Mouse (Mus musculus) cerebellum, adult 2 months (tissue): ENCODE data around the gene Rpa1. TPM values are rescaled to one million over a fixed set of nuclear protein-coding genes. Genes with fewer than 3 reads are reported as not detected.

Experiments
- DNase-seq, 2 experiments: peaks; one replicate each; pipeline ENCODE4 v3.0.0; 2021
- H3K27ac ChIP-seq: fragments of 200-500 bp; 2 replicates; pipeline ENCODE4 v1.5.1; 2012; ENCODE audit warnings: low read length, control low read depth, inconsistent platforms; ENCODE audit not compliant: insufficient read depth
- H3K27me3 ChIP-seq: fragments of 200-500 bp; 2 replicates; pipeline ENCODE4 v1.6.1; 2012; ENCODE audit warnings: inconsistent platforms, mild to moderate bottlenecking, low read length, moderate library complexity; ENCODE audit not compliant: control insufficient read depth, insufficient read depth
- H3K4me1 ChIP-seq: fragments of 200-500 bp; 2 replicates; pipeline ENCODE4 v1.6.1; 2011; ENCODE audit warnings: low read length; ENCODE audit not compliant: control insufficient read depth, insufficient read depth
- H3K4me3 ChIP-seq: fragments of 200-500 bp; replicated peaks from 2 replicates; pipeline ENCODE3; 2011; ENCODE audit warnings: mild to moderate bottlenecking, low read depth, low read length, control low read depth; ENCODE audit not compliant: insufficient read depth
- CTCF ChIP-seq: fragments of 200-500 bp; IDR thresholded peaks from 2 replicates; pipeline ENCODE4 v1.5.1; 2011; ENCODE audit warnings: low read depth, mild to moderate bottlenecking, control low read depth, low read length, moderate library complexity, borderline replicate concordance; ENCODE audit not compliant: insufficient read depth
- POLR2A ChIP-seq: fragments of 200-500 bp; IDR thresholded peaks from 2 replicates; pipeline ENCODE4 v1.6.1; 2011; ENCODE audit warnings: low read length, control low read depth, borderline replicate concordance; ENCODE audit not compliant: insufficient read depth
- WGBS: fragments of 180-500 bp; shearing (Covaris S2); methylation state at CpG from one replicate; pipeline ENCODE4 v1.1.7; 2018; 5-methylcytosine and 5-hydroxymethylcytosine counted together
- polyA plus RNA-seq: library from polyadenylated mRNA; depleted of rRNA; stranded (reverse); fragments of >200 nt; gene quantifications from 2 replicates; pipeline ENCODE4 v1.2.3, GENCODE M21; 2012; rRNA removed

The Rpa1 gene
- polyA plus RNA-seq, 1 experiment = 59.3 TPM

- peaks cover 55% of the 10 kb centered on the region for H3K4me1 ChIP-seq
- H3K27me3 ChIP-seq = no peaks in the 10 kb centered on the region
- WGBS = 87% methylated on average over 5 of the region's 5 CpGs
- DNase-seq = no peak
- H3K4me3 ChIP-seq = no peak overlapping the region
- no peak overlapping the region for H3K27ac ChIP-seq
- TF ChIP-seq CTCF (no peak), POLR2A (no peak)
These were observed 92.8 kb downstream of the Rpa1 start for GRCm38 (mm10) chr11:75255330-75255729.

DNA sequence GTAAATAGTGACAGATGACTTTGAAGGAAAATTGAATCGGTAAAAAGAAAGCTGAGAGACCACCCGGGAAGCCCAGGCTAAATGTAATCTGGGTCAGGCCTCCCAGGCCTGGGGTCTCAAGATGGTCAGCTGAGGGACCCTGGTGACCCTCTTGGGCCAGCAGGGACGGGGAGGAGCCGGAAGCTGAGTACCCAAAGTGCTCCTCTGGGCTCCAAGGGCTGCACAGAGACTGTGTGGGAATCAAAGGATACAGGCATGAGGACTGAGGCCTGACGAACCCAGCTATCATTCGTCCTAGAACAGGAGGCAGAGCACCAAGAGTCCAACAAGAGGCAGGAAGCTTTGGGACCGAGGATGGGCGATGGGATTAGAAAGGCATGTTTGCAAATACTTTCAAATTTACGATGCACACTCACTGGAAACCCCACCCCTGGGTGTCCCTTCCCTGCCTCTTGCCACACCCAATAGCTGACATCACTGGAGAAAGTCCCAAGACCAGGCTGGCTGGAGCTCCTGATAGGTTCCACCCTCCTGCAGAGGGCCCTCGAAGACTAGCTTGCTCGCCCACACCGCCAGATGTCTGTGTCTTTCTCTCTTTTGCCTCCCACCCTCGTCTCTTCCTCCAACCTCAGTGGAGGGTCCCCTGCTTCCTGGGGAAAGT is 93.7 kb downstream of the Rpa1 start:
- no peak overlapping the region for H3K27ac ChIP-seq
- WGBS = 72% methylated on average over 13 of the region's 13 CpGs
- DNase-seq = no peak
- peaks cover 54% of the 10 kb centered on the region for H3K4me1 ChIP-seq
- no peak overlapping the region for H3K4me3 ChIP-seq
- H3K27me3 ChIP-seq = no peaks in the 10 kb centered on the region
- TF ChIP-seq POLR2A = no peak
- no peak for TF ChIP-seq CTCF

DNA sequence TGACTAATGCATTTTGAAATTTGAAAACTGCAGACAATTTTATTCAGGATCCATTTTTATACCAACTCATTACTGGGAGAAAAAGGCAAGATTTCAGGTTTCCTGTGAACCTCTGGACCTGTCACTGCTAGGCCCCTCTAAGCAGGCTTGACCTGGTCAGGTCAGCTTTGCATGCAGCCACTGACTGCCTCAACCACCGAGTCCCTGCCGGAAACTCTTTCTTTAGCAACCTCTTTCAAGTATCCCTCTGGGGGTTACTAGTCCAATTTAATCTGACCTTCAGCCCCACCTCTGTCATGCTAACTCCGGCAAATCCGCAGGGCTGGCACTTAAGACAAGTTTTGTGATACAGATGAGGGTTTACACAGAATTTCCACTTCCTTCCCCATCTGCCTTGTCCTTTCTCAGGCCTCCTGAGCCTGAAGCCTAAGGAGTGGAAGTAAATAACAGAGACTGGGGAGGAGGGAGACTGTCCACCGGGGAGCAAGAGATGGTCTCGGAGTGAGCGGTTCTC is 96.5 kb downstream of the Rpa1 start:
- TF ChIP-seq POLR2A (no peak), CTCF (no peak)

DNA sequence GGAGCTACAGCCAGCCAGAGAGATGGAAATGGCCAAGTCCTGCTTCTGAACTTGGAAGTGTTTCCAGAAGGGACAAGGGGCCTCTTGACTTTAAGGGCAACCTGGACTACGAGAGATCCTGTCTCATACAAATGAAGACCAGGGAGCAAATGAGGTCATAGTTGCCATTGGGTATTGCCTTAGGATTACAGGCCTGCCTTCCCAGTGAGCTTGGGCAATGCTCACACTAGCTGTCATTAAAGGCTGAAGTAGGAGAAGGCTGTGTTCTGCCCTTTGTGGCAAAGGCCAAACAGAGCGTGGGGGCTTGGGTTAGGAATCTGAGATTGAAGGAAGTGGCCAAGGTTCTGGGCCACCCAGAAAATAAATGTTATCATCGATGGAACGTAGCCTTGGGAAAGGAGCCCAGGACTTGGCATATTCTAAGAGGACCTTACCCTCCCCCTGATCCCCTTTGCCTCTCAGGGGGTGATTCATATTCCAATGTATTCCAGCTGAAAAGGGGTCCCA is 97.1 kb downstream of the Rpa1 start:
- DNase-seq = no peak
- peaks cover 40% of the 10 kb centered on the region for H3K4me1 ChIP-seq
- H3K27ac ChIP-seq = peak overlapping the region; percentile 41
- no peaks in the 10 kb centered on the region for H3K27me3 ChIP-seq
- no peak for TF ChIP-seq CTCF
- TF ChIP-seq POLR2A = no peak
- H3K4me3 ChIP-seq = no peak overlapping the region
- 37% methylated on average over 4 of the region's 4 CpGs for WGBS

More for the DNA sequence above, 96.5 kb downstream of the Rpa1 start:
- no peak overlapping the region for H3K4me3 ChIP-seq
- DNase-seq = no peak
- WGBS = 83% methylated on average over 7 of the region's 7 CpGs
- H3K27ac ChIP-seq = no peak overlapping the region
- no peaks in the 10 kb centered on the region for H3K27me3 ChIP-seq
- peaks cover 44% of the 10 kb centered on the region for H3K4me1 ChIP-seq

- H3K4me1 ChIP-seq = peaks cover 46% of the 10 kb centered on the region
- peak overlapping the region; percentile 32 for H3K27ac ChIP-seq
- WGBS = 80% methylated on average over 9 of the region's 9 CpGs
- TF ChIP-seq CTCF (no peak), POLR2A (no peak)
- no peak overlapping the region for H3K4me3 ChIP-seq
- no peak for DNase-seq
- no peaks in the 10 kb centered on the region for H3K27me3 ChIP-seq
These were observed 98.5 kb downstream of the Rpa1 start for GRCm38 (mm10) chr11:75249588-75249987.

Other genes with a start within 250 kb of the Rpa1 start
- gene Hic1, start 178.8 kb downstream of the Rpa1 start, polyA plus RNA-seq = 3.0 and 3.7 TPM in 2 replicates
- gene Ovca2, start 169.5 kb downstream of the Rpa1 start, polyA plus RNA-seq = 15.3 and 16.3 TPM in 2 replicates
- gene Dph1, start 157.1 kb downstream of the Rpa1 start, polyA plus RNA-seq = 18.6 and 19.3 TPM in 2 replicates
- 23.9 and 28.6 TPM in 2 replicates for gene Rtn4rl1, start 154.5 kb downstream of the Rpa1 start, polyA plus RNA-seq
- gene Smyd4, start 109 bp upstream of the Rpa1 start, polyA plus RNA-seq = 9.1 and 9.2 TPM in 2 replicates
- 27.5 and 32.9 TPM in 2 replicates for gene Serpinf1, start 74.4 kb upstream of the Rpa1 start, polyA plus RNA-seq
- gene Serpinf2, start 91.3 kb upstream of the Rpa1 start, polyA plus RNA-seq = 0.13 and 0.15 TPM in 2 replicates
- 15.1 and 15.3 TPM in 2 replicates for gene Wdr81, start 106.4 kb upstream of the Rpa1 start, polyA plus RNA-seq
- gene Tlcd2, start 113.4 kb upstream of the Rpa1 start, polyA plus RNA-seq = 0.56 and 0.70 TPM in 2 replicates
- 110 and 123 TPM in 2 replicates for gene Prpf8, start 138.5 kb upstream of the Rpa1 start, polyA plus RNA-seq
- 5.4 and 5.7 TPM in 2 replicates for gene Rilp, start 161.8 kb upstream of the Rpa1 start, polyA plus RNA-seq
- gene Scarf1, start 165.2 kb upstream of the Rpa1 start, polyA plus RNA-seq = 3.3 and 3.4 TPM in 2 replicates
- 57.4 and 67.1 TPM in 2 replicates for gene Slc43a2, start 183.4 kb upstream of the Rpa1 start, polyA plus RNA-seq
- 295 and 319 TPM in 2 replicates for gene Pitpna, start 239.8 kb upstream of the Rpa1 start, polyA plus RNA-seq